Mouse (Mus musculus): ENCODE data around the gene Ccdc73. TPM values are rescaled to one million over a fixed set of nuclear protein-coding genes. Genes with fewer than 3 reads are reported as not detected.
"Not testable (repeated sequence)": the region's sequence is repeated elsewhere in the genome, so short reads cannot be mapped to it uniquely, and the experiment has no call there.

Ccdc73 gene
- total RNA-seq (2017), result 18.7 and 23.0 TPM in 2 replicates

GRCm38 (mm10) chr2:104867282-104867855 is at the start of gene Ccdc73:
Gene Ccdc73, plus strand, starts transcription at chr2:104867805.
- no peak for ATAC-seq (replicated peaks in 1 of 2; ENCODE audit: insufficient read depth in 1 of 2, low FRiP score in 2 of 2, low TSS enrichment in 1 of 2, low read depth in 1 of 2, poor library complexity in 2 of 2, severe bottlenecking in 2 of 2)

- ATAC-seq (replicated peaks in 1 of 2; ENCODE audit: insufficient read depth in 1 of 2, low FRiP score in 2 of 2, low TSS enrichment in 1 of 2, low read depth in 1 of 2, poor library complexity in 2 of 2, severe bottlenecking in 2 of 2), result not testable (repeated sequence)
Observed at GRCm38 (mm10) chr2:104818763-104819162, 48.8 kb upstream of the Ccdc73 start.

- no peak for ATAC-seq (replicated peaks in 1 of 2; ENCODE audit: insufficient read depth in 1 of 2, low FRiP score in 2 of 2, low TSS enrichment in 1 of 2, low read depth in 1 of 2, poor library complexity in 2 of 2, severe bottlenecking in 2 of 2)
Observed at GRCm38 (mm10) chr2:104826191-104826590, 41.4 kb upstream of the Ccdc73 start.

- ATAC-seq (replicated peaks in 1 of 2; ENCODE audit: insufficient read depth in 1 of 2, low FRiP score in 2 of 2, low TSS enrichment in 1 of 2, low read depth in 1 of 2, poor library complexity in 2 of 2, severe bottlenecking in 2 of 2), result no peak
Observed at GRCm38 (mm10) chr2:104832486-104832885, 35.1 kb upstream of the Ccdc73 start.

- no peak for ATAC-seq (replicated peaks in 1 of 2; ENCODE audit: insufficient read depth in 1 of 2, low FRiP score in 2 of 2, low TSS enrichment in 1 of 2, low read depth in 1 of 2, poor library complexity in 2 of 2, severe bottlenecking in 2 of 2)
Observed at GRCm38 (mm10) chr2:104840974-104841373, 26.6 kb upstream of the Ccdc73 start.

GRCm38 (mm10) chr2:104841736-104842135 is 25.9 kb upstream of the Ccdc73 start:
- no peak for ATAC-seq (replicated peaks in 1 of 2; ENCODE audit: insufficient read depth in 1 of 2, low FRiP score in 2 of 2, low TSS enrichment in 1 of 2, low read depth in 1 of 2, poor library complexity in 2 of 2, severe bottlenecking in 2 of 2)

GRCm38 (mm10) chr2:104842559-104842958 is 25.0 kb upstream of the Ccdc73 start:
- ATAC-seq (replicated peaks in 1 of 2; ENCODE audit: insufficient read depth in 1 of 2, low FRiP score in 2 of 2, low TSS enrichment in 1 of 2, low read depth in 1 of 2, poor library complexity in 2 of 2, severe bottlenecking in 2 of 2), result no peak

- ATAC-seq (replicated peaks in 1 of 2; ENCODE audit: insufficient read depth in 1 of 2, low FRiP score in 2 of 2, low TSS enrichment in 1 of 2, low read depth in 1 of 2, poor library complexity in 2 of 2, severe bottlenecking in 2 of 2), result no peak
Observed at GRCm38 (mm10) chr2:104846638-104847414, 20.8 kb upstream of the Ccdc73 start.

GRCm38 (mm10) chr2:104847645-104848044 is 20.0 kb upstream of the Ccdc73 start:
- ATAC-seq (replicated peaks in 1 of 2; ENCODE audit: insufficient read depth in 1 of 2, low FRiP score in 2 of 2, low TSS enrichment in 1 of 2, low read depth in 1 of 2, poor library complexity in 2 of 2, severe bottlenecking in 2 of 2), result peak; percentile 63 to 68

- peak; percentile 47 to 62; a peak in 3 of 4 replicates for ATAC-seq (replicated peaks in 1 of 2; ENCODE audit: insufficient read depth in 1 of 2, low FRiP score in 2 of 2, low TSS enrichment in 1 of 2, low read depth in 1 of 2, poor library complexity in 2 of 2, severe bottlenecking in 2 of 2)
Observed at GRCm38 (mm10) chr2:104848235-104849161, 19.1 kb upstream of the Ccdc73 start.

- ATAC-seq (replicated peaks in 1 of 2; ENCODE audit: insufficient read depth in 1 of 2, low FRiP score in 2 of 2, low TSS enrichment in 1 of 2, low read depth in 1 of 2, poor library complexity in 2 of 2, severe bottlenecking in 2 of 2), result peak; percentile 62 to 65
Observed at GRCm38 (mm10) chr2:104849276-104849990, 18.2 kb upstream of the Ccdc73 start, which contains the start of gene Prrg4. Gene Prrg4, minus strand, starts transcription at chr2:104849876.

- ATAC-seq (replicated peaks in 1 of 2; ENCODE audit: insufficient read depth in 1 of 2, low FRiP score in 2 of 2, low TSS enrichment in 1 of 2, low read depth in 1 of 2, poor library complexity in 2 of 2, severe bottlenecking in 2 of 2), result 0 out of 4 replicates have a peak, but pooled peaks of 1 of the 2 experiments have one; percentile 3
Observed at GRCm38 (mm10) chr2:104849991-104850359, 17.6 kb upstream of the Ccdc73 start.

- ATAC-seq (replicated peaks in 1 of 2; ENCODE audit: insufficient read depth in 1 of 2, low FRiP score in 2 of 2, low TSS enrichment in 1 of 2, low read depth in 1 of 2, poor library complexity in 2 of 2, severe bottlenecking in 2 of 2), result no peak
Observed at GRCm38 (mm10) chr2:104851686-104852085, 15.9 kb upstream of the Ccdc73 start.

- no peak for ATAC-seq (replicated peaks in 1 of 2; ENCODE audit: insufficient read depth in 1 of 2, low FRiP score in 2 of 2, low TSS enrichment in 1 of 2, low read depth in 1 of 2, poor library complexity in 2 of 2, severe bottlenecking in 2 of 2)
Observed at GRCm38 (mm10) chr2:104852546-104852945, 15.1 kb upstream of the Ccdc73 start.

- ATAC-seq (replicated peaks in 1 of 2; ENCODE audit: insufficient read depth in 1 of 2, low FRiP score in 2 of 2, low TSS enrichment in 1 of 2, low read depth in 1 of 2, poor library complexity in 2 of 2, severe bottlenecking in 2 of 2), result no peak
Observed at GRCm38 (mm10) chr2:104854836-104855235, 12.8 kb upstream of the Ccdc73 start.

GRCm38 (mm10) chr2:104855732-104856131 is 11.9 kb upstream of the Ccdc73 start:
- ATAC-seq (replicated peaks in 1 of 2; ENCODE audit: insufficient read depth in 1 of 2, low FRiP score in 2 of 2, low TSS enrichment in 1 of 2, low read depth in 1 of 2, poor library complexity in 2 of 2, severe bottlenecking in 2 of 2), result no peak

GRCm38 (mm10) chr2:104856218-104856617 is 11.4 kb upstream of the Ccdc73 start:
- ATAC-seq (replicated peaks in 1 of 2; ENCODE audit: insufficient read depth in 1 of 2, low FRiP score in 2 of 2, low TSS enrichment in 1 of 2, low read depth in 1 of 2, poor library complexity in 2 of 2, severe bottlenecking in 2 of 2), result no peak

Data from hematopoietic stem cell, adult 5-6 weeks (primary cell).